Mouse (Mus musculus): ENCODE data around the gene Morn5.

Morn5 gene

DNA sequence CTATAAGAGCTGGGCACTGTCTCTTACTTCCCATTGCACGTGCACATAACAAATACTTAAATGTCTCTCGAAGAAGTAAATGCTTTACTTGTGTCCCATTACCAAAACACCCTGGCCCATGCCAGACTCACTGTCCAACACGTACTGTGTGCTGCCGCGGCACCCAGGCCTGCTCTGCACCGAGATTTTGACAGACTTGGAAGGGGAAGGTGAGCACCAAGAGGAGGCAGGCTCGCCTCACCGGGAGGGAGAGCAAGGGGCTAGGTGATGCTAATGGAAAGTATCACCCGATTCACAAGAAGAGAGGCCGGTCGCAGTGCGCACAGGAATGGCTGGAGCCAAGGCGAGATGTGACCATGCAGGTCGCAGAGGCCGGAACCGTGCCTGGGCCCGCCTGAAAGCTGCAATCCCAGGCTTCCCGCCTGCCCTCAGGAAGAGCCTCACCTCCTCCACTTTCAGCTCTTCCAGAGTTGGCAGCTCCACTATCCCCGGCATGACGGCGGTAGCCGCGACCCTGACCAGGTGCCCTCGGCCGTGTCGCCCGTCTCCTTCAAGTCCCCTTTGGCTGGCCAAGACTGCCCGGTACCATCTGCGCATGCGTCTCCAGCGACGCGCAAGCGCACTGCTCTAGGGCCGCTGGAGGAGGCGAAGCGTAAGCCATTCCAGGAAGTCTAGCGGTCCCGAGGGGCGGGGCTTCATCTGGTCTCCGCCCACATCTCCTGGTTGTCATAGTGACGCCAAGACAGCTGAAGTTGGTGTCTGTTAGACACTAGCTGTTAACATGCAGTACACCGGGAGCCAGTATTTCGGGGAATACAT, at the start of gene Morn5, which contains the start of gene Ndufa8:
Morn5 (plus strand) TSS at position 711 of the 819 bp plus-strand sequence.
Ndufa8 (minus strand) TSS at position 659 of the 819 bp plus-strand sequence.
- peak; percentile 96 to 98 for DNase-seq

GRCm38 (mm10) chr2:36000390-36000789, 48.9 kb upstream of the Morn5 start:
- DNase-seq = no peak

- DNase-seq = no peak
These were observed 47.1 kb upstream of the Morn5 start for GRCm38 (mm10) chr2:36002188-36002587.

DNA sequence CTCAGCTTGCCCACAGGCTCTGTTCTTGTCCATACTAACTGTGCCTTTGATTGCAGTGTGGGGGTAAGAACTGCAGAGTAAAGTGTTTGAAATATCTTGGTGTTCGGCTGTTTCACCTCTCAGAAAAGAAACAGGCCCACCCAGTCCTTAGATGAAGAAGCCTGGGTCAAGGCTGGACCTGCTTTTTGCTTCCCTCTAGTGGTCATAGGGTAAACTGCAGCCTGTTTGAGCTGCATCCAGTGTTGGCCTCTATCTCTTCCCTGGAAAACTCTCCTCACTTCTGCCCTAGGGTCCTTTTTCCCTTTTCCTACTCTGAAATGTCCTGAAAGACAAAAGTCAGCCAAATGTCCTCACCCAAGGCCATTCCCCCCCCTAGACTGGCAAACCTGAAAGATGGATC, 41.2 kb upstream of the Morn5 start:
- peak in 1 of 2 experiments; percentile 26 for DNase-seq

DNA sequence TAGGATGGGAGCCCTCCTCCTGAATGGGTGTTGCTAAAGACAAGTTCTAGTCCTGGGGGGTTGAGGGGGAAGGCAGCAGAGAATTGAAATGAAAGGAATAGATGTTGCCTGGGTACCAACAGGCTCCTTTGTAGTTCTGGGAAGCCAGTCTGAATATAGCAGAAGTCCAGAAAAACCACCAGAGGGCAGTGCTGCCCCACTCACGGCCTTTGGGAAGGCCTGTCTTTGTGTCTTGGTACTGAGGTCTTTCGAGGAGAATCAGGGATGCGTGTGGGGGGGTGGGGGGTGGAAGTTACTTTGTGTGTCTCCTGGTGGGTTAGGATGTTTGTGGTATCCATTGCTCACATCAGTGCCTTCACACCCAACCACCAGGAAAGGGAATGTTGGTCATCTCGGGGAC, 39.9 kb upstream of the Morn5 start:
- peak; percentile 26 to 54 for DNase-seq

DNA sequence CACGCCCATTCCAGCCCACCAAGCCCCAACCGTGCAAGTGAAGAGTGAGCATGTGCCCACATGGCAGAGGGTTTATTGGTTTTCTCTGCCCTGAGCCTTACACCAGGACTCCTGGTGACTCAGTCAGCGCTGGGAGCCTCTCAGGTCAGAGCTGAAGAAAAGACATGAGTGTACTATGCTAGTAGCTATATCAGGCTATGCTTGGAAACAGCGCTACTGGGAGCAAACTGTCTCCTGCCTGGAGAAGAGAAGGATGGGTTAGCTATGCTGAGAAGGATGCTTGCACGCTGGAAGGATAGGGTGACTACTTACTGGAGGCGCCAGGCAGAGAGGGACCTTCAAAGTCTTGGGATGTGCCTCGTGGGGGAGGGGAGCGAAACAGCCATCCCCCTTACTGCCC, 38.7 kb upstream of the Morn5 start:
- DNase-seq = no peak

DNA sequence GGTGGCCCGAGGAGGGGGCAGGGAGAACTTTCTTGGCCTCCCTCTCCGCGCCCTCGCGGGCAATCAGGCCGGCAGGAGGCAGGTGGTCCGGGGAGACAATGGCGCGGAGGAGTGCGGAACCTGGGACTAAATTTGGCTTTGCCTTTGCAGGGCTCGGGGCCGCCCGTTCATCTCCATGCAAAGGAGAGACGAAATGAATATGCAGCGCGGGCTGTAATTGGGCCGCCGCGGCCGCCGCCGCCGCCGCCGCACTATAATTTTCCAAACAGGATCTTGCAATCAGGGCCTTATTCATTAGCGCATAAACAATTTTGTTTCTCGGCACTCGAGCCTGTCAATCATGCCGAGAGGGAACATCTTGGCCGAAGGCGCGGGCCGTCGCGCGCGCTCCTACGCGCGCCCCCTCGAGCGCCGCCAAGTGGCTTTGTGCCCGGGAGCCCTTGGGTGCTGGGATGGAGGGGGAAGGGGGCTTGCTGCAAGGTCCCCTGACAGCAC, 37.9 kb upstream of the Morn5 start:
- no peak for DNase-seq

- no peak for DNase-seq
These were observed 36.2 kb upstream of the Morn5 start for GRCm38 (mm10) chr2:36013010-36013409.

DNA sequence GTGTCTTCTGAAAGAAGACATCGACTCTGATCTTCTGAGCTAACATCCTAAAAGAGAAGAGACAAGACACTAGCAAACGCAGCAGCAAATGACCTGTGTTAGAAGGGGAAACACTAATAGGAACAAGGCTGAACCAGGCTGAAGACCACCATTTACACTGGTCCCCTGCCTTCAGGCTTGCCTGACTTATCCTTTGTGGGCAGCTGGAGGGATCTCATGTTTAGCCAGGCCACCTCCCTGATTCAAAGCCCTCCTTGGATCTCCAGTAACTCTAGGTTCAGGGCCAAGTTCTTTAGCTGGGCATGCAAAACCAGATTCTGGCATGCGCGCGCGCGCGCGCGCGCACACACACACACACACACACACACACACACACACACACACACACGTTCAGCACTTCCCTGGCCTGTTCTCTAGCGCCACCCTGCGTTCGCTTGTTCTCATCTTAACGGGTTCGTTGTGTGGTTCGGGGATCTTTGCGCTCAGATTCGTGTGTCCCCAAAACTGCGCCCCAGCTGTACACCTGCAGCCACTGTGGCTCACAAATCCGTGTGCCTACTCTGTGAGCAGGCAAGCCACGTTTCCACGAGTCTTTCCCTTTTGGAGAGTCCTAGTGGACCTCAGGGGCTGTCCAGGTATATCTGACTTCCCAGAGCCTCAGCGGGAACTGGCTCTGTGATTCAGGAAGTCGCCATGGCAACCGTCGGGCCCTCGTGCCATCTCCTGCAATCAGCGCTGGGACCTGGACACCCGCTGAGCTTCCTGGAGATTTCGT, 27.7 kb upstream of the Morn5 start:
- DNase-seq = peak in 1 of 2 experiments; percentile 42

DNA sequence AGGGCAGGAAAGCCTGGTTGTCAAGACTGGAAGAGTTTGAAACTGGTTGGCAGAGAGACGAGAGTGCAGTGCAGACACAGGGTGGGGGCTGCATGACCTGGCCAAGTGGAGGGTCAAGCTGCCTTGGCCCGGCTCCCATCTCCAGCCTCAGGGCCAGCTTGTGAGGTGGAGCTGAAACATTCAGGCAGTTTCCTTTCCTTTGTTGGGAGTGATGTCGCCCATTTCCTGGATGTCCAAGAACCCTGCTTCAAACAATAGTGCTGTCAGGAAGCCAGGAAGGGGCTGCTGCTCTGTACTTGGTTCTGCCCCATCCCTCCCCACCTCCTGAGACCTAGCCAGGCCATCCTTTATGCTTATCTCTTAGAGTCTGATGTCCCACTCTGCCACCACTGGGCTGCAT, 26.0 kb upstream of the Morn5 start:
- DNase-seq = no peak

- no peak for DNase-seq
These were observed 16.4 kb upstream of the Morn5 start for GRCm38 (mm10) chr2:36032884-36033283.

DNA sequence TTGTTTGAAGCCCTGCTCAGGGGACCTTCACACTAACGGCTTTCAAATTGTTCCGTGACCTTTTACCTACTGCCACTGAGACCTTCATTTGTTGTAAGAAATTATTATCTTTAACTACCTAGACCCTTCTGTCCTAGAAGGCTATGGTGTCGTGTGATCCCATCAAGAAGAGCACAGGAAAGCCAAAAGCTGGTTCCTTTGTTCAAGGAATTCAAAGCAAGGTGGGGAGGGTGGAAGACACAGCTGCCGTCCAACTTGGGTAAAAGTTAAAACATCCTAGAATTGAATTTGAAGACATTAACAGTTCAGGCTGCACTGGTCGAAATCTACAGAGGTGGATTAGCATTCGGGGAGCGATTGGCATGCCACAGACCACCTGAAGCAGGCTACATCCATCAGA, 15.3 kb upstream of the Morn5 start:
- DNase-seq = no peak

DNA sequence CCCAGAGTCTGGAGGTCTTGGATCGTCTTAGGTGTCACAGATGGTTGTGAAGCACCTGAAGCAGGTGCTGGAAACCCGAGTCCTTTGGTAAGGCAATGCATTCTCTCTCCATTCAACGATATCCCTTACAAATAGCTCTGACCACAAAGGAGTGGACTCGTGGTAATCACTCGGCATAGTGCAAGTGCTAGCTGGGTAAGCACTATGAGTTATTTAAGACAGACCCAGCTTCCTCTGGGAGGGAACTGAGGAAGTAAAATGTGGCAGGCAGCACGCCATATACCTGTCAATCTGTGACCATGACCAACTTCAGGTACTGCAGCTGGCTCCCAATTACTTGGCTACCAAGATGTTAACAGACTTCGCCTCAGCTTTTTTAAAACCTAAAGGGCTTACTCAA, 14.4 kb upstream of the Morn5 start:
- DNase-seq = no peak

DNA sequence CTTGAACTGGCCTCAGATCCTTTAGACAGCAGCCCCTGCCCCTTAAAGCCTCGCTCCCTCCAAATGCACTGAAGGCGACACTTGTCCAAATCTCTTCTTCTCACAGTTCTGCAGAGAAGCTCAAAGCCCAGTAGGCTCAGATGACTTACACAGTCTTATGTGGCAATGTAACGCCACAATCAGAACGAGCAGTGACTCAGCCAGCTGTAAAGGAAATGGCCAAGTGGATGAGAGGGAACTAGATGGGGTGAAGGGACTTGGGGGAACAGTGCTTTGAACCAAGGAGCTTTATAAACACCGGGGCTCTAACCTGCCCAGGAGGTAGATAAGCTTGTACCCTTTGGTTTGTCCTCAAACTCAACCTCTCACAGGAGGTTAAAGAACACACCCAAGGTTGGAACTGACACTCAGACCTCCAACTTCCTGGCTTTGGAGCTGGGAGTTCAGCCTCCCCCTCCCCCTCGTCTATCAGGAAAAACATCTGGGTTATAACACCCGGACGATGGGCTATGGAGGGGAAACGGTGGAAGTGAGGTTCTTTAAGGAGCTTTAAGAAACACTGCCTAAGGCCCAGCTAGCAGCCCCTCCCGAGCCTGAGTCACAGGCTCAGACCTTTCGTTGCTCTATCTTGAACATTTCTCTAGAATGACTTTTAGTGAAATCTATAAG, 13.7 kb upstream of the Morn5 start:
- DNase-seq = no peak

DNA sequence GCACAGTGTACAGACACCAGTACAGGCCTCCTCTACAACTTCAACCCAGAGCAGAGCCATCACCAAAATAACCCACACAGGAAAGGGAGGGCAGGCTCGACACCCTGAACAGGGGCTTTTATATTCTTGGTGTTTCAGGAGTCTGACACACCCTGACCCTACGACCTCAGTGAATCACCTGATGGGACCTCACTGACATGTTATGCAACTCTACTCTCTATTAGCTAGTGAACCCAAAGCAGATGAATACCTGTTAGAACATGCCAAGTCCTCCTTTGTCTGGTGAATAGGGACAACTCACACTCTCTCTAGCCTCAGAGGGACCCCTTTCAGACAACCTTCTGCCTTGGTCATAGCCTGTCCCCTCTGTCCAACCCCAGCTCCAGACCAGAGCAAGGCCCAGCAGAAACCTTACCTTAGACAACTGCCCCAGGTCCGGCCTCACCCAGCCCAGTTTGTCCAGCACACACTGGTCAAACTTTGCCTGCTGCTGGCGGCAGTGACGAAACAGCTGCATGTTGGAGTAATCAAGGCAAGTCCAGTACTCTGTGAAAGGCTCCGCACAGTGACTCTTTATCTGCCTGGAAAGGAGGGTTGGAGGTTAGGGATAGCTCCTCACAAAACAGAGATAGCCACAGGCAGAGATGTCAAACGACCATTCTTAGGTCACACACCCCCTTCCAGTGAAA, 9.8 kb upstream of the Morn5 start:
- no peak for DNase-seq

GRCm38 (mm10) chr2:36040872-36041271, 8.4 kb upstream of the Morn5 start:
- no peak for DNase-seq

- DNase-seq = no peak
These were observed 1.1 kb upstream of the Morn5 start for GRCm38 (mm10) chr2:36048164-36048563.

- no peak for DNase-seq
These were observed 303 bp downstream of the Morn5 start for GRCm38 (mm10) chr2:36049567-36049954.

- no peak for DNase-seq
These were observed 4.0 kb downstream of the Morn5 start for GRCm38 (mm10) chr2:36053249-36053648.

GRCm38 (mm10) chr2:36056248-36056647, 7.0 kb downstream of the Morn5 start:
- DNase-seq = no peak

GRCm38 (mm10) chr2:36061409-36061808, 12.2 kb downstream of the Morn5 start:
- no peak for DNase-seq

GRCm38 (mm10) chr2:36067132-36067531, 17.9 kb downstream of the Morn5 start:
- no peak for DNase-seq
